Mouse (Mus musculus): ENCODE data around the gene Tenm2. TPM values are rescaled to one million over a fixed set of nuclear protein-coding genes. Genes with fewer than 3 reads are reported as not detected.

The Tenm2 gene
- polyA plus RNA-seq, 1 experiment from 2014 or later, result 0.16 TPM

- DNase-seq (ENCODE audit: low spot score) (no peak), ATAC-seq (no peak)
- H3K4me3 ChIP-seq (ENCODE audit: low read depth, low read length), result no peak overlapping the region
- no peak overlapping the region for H3K4me2 ChIP-seq (replicated peaks; ENCODE audit: low read depth, low read length)
- 51% methylated on average over 5 of the region's 5 CpGs for WGBS
- H3K27me3 ChIP-seq (replicated peaks; ENCODE audit: insufficient read depth, low read length), result no peaks in the 10 kb centered on the region
- H3K27ac ChIP-seq (ENCODE audit: low read length), result no peak overlapping the region
- no peaks in the 10 kb centered on the region for H3K4me1 ChIP-seq (ENCODE audit: insufficient read depth, low read depth, low read length)
- no peaks in the 10 kb centered on the region for H3K36me3 ChIP-seq (ENCODE audit: insufficient read depth, low read length)
- no peaks in the 10 kb centered on the region for H3K9me3 ChIP-seq (ENCODE audit: low read length)
- TF ChIP-seq EP300 (IDR thresholded peaks at IDR 0.05) (no peak), CTCF (IDR thresholded peaks at IDR 0.05) (peak; percentile 67)
- no peak overlapping the region for H3K9ac ChIP-seq (replicated peaks; ENCODE audit: low read depth)
These were observed 189.1 kb downstream of the Tenm2 start for GRCm38 (mm10) chr11:37046671-37047070.

GRCm38 (mm10) chr11:37041259-37041658 lies 194.5 kb downstream of the Tenm2 start:
- no peak overlapping the region for H3K4me2 ChIP-seq (replicated peaks; ENCODE audit: low read depth, low read length)
- TF ChIP-seq CTCF (IDR thresholded peaks at IDR 0.05), result no peak
- TF ChIP-seq EP300 (IDR thresholded peaks at IDR 0.05), result no peak

DNA sequence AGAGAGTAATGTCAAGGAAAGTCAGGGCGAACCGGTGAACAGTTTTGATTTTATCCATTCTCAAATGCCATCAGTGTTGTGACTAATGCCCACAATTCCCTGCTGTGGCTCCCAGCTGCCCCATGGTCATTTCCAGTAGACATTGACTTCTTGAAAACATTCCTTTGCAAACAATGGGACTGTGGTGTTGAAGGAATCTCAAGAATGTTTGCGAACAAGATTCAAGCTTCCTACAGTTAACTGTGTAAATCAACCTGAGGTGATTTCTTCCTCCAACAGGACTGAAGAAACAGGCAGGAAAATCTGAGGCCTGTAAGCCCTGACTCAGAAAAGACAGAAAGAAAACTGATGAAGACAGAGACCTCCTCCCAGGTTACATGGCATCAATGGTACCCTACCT lies 196.5 kb downstream of the Tenm2 start:
- peak; percentile 11 for DNase-seq (ENCODE audit: low spot score)
- 52% methylated on average over 3 of the region's 3 CpGs for WGBS
- ATAC-seq, result no peak
- Histone ChIP-seq H3K4me3 (ENCODE audit: low read depth, low read length) (no peak overlapping the region), H3K9ac (replicated peaks; ENCODE audit: low read depth) (no peak overlapping the region), H3K27me3 (replicated peaks; ENCODE audit: insufficient read depth, low read length) (no peaks in the 10 kb centered on the region), H3K4me1 (ENCODE audit: insufficient read depth, low read depth, low read length) (no peaks in the 10 kb centered on the region), H3K4me2 (replicated peaks; ENCODE audit: low read depth, low read length) (no peak overlapping the region), H3K27ac (ENCODE audit: low read length) (no peak overlapping the region), H3K9me3 (ENCODE audit: low read length) (no peaks in the 10 kb centered on the region), H3K36me3 (ENCODE audit: insufficient read depth, low read length) (no peaks in the 10 kb centered on the region)
- TF ChIP-seq EP300 (IDR thresholded peaks at IDR 0.05), result peak; percentile 43; the same call in 1 of the 2 replicates
- no peak for TF ChIP-seq CTCF (IDR thresholded peaks at IDR 0.05)

More at GRCm38 (mm10) chr11:37041259-37041658, 194.5 kb downstream of the Tenm2 start:
- H3K9ac ChIP-seq (replicated peaks; ENCODE audit: low read depth), result no peak overlapping the region
- no peak overlapping the region for H3K27ac ChIP-seq (ENCODE audit: low read length)
- ATAC-seq, result no peak
- no peaks in the 10 kb centered on the region for H3K4me1 ChIP-seq (ENCODE audit: insufficient read depth, low read depth, low read length)
- DNase-seq (ENCODE audit: low spot score), result no peak
- H3K36me3 ChIP-seq (ENCODE audit: insufficient read depth, low read length), result no peaks in the 10 kb centered on the region
- 73% methylated on average over 4 of the region's 4 CpGs for WGBS
- no peaks in the 10 kb centered on the region for H3K27me3 ChIP-seq (replicated peaks; ENCODE audit: insufficient read depth, low read length)
- no peaks in the 10 kb centered on the region for H3K9me3 ChIP-seq (ENCODE audit: low read length)
- no peak overlapping the region for H3K4me3 ChIP-seq (ENCODE audit: low read depth, low read length)

DNA sequence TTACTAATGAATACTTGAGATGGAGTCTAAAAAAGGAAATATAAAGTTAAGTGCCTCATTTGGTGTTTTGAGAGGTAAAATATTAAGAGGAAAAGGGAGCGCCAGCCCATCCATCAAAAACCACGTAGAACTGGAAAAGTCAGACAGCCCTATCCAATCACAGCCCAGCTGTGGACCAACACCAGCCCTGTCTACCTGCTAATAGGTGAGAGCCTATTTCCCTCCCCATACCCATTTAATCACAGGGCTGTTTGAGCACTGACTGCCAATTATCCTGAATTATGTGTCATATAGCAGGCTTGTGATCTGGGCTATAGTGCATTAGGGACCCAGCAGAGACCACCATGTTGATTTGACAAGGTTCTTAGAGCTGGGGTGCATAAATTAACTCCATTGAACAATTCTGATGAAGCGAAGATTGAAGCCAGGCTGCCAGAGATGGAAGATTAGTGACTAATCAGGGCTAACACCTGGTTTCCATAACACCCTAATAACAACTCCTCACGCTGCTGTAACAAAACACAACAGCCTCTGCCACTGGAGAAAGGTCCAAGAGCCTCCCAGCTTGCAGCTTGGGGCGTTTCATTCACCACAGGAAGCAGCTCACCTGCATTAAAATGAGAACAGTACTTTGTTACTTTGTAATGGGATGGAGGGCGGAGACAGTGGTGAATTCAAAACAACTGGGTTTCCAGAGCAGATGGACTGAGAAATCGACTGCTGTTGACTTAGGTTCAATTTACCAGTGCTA lies 204.3 kb downstream of the Tenm2 start:
- TF ChIP-seq CTCF (IDR thresholded peaks at IDR 0.05) (no peak), EP300 (IDR thresholded peaks at IDR 0.05) (no peak)
- 57% methylated on average over 7 of the region's 7 CpGs for WGBS

GRCm38 (mm10) chr11:37011900-37012299 lies 223.9 kb downstream of the Tenm2 start:
- no peak for TF ChIP-seq CTCF (IDR thresholded peaks at IDR 0.05)
- TF ChIP-seq EP300 (IDR thresholded peaks at IDR 0.05), result no peak
- Histone ChIP-seq H3K27ac (ENCODE audit: low read length) (no peak overlapping the region), H3K4me2 (replicated peaks; ENCODE audit: low read depth, low read length) (no peak overlapping the region), H3K27me3 (replicated peaks; ENCODE audit: insufficient read depth, low read length) (no peaks in the 10 kb centered on the region), H3K9ac (replicated peaks; ENCODE audit: low read depth) (no peak overlapping the region), H3K36me3 (ENCODE audit: insufficient read depth, low read length) (no peaks in the 10 kb centered on the region), H3K4me3 (ENCODE audit: low read depth, low read length) (no peak overlapping the region), H3K4me1 (ENCODE audit: insufficient read depth, low read depth, low read length) (no peaks in the 10 kb centered on the region), H3K9me3 (ENCODE audit: low read length) (no peaks in the 10 kb centered on the region)
- DNase-seq (ENCODE audit: low spot score), result no peak
- ATAC-seq, result no peak
- 42% methylated on average over 1 of the region's 1 CpGs for WGBS

More for the DNA sequence above, 204.3 kb downstream of the Tenm2 start:
- no peak for ATAC-seq
- Histone ChIP-seq H3K27ac (ENCODE audit: low read length) (no peak overlapping the region), H3K9ac (replicated peaks; ENCODE audit: low read depth) (no peak overlapping the region), H3K4me1 (ENCODE audit: insufficient read depth, low read depth, low read length) (no peaks in the 10 kb centered on the region), H3K27me3 (replicated peaks; ENCODE audit: insufficient read depth, low read length) (no peaks in the 10 kb centered on the region), H3K9me3 (ENCODE audit: low read length) (no peaks in the 10 kb centered on the region), H3K4me3 (ENCODE audit: low read depth, low read length) (no peak overlapping the region), H3K4me2 (replicated peaks; ENCODE audit: low read depth, low read length) (no peak overlapping the region), H3K36me3 (ENCODE audit: insufficient read depth, low read length) (no peaks in the 10 kb centered on the region)
- DNase-seq (ENCODE audit: low spot score), result no peak

DNA sequence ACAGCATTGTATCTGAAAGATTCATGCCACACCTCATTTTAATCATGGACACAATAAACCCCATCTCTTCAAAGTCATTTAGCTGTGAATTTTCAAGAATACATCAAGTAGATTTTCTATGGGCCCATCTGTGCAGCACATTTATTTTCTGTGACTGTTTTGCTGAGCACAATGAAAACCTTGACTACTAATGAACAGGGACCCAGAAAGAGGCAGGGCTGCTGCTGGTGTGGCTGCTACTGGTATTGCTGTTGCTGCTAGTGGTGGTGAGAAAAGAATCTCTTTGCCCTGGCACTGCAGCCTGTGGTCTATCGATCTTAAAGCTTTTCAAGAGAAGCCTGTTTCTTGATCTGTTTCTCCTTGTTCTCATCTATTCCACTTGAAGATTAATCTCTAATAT lies 226.5 kb downstream of the Tenm2 start:
- Histone ChIP-seq H3K36me3 (ENCODE audit: insufficient read depth, low read length) (no peaks in the 10 kb centered on the region), H3K27ac (ENCODE audit: low read length) (no peak overlapping the region), H3K9me3 (ENCODE audit: low read length) (no peaks in the 10 kb centered on the region), H3K4me1 (ENCODE audit: insufficient read depth, low read depth, low read length) (no peaks in the 10 kb centered on the region), H3K9ac (replicated peaks; ENCODE audit: low read depth) (no peak overlapping the region), H3K4me2 (replicated peaks; ENCODE audit: low read depth, low read length) (no peak overlapping the region), H3K4me3 (ENCODE audit: low read depth, low read length) (no peak overlapping the region), H3K27me3 (replicated peaks; ENCODE audit: insufficient read depth, low read length) (no peaks in the 10 kb centered on the region)
- no peak for TF ChIP-seq EP300 (IDR thresholded peaks at IDR 0.05)
- DNase-seq (ENCODE audit: low spot score) (no peak), ATAC-seq (no peak)
- WGBS, result 79% methylated on average over 1 of the region's 1 CpGs

All from lung, postnatal 0 days (tissue).